Mouse (Mus musculus): ENCODE data around the gene Aco1. TPM values are rescaled to one million over a fixed set of nuclear protein-coding genes. Genes with fewer than 3 reads are reported as not detected.

Aco1 gene
- 19.2 TPM for polyA plus RNA-seq (2017; shearing (Covaris generic))

DNA sequence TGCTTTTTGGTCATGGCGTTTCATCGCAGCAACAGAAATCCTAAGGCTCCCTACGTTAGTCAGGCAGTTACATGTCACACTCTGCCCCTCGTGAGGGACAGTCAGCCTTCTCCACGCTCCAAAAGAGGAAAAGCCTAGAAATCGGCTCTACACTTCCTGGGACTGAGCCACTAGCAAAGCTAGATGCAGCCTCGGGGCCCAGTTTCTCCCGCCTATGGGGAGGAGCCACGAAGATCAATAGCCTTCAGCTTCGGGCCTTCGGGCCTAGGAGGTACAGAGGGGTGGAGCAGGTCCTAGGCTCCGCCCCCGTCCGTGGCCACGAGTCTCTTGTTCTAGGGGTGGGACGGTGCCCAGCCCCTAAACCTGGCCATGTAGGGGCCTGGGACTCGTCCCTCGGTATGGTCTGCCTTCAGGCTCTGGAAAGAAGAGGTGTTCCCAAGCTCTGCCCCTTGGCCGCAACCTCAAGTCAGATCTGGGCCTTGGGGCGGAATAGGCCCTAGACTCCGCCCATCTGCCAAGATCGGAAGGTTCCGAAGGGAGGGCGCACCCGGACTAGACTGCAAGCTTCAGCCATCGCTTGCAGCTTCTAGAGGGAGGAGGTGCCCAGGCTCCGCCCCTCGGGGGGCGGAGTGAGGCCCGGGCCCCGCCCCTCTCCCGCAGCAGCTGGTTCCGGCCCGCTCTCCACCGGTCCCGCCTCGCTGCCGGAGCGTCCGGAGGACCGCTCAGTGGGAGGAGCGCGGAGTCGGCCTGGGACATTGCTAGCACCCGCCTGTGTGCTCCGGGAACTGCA lies at the start of gene Aco1:
Aco1 (plus strand) TSS at position 339 of the 790 bp plus-strand sequence.

DNA sequence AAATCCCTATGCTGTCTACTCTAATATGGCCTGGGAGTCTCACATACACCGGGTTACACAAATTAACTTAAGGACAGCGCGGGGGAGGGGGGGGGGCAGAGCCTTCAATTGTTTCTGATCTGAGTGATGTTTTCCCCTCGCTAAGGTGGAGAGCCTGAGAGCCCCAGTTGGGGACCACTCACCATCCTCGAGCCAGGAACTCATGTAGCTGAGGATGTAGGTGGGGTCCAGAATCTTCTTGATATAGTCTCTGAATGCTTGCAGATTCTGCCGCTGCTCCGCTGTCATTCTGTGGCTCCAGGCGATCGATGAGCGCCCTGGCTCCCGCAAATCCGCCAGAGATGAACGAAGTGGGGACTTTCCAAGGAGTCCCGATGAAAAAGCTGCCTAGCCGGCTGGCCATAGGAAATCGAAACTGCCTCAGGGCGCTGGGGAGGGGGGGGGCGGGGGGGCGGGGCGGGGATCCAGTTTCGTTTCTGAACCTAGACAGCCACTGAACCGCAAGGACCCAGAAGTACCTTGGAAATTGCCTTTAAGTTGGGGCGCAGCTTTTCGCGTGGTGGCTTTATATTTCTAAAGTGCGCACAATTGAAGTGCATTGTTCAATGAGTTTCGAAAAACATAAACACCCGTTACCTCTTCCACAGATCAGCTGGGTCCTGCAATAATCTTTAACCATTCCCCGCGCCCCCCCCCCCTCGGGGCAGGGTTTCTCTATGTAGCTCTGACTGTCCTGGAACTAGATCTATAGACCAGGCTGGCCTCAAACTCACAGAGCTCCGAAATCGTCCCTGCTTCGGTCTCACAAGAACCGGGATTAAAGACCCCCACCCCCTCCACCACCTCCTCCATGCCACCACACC lies 96.8 kb downstream of the Aco1 start, which contains the start of gene Ddx58:
Ddx58 (minus strand) TSS at position 420 of the 863 bp plus-strand sequence.

Other genes starting within 250 kb of the Aco1 start
- gene Ddx58, start 96.7 kb downstream of the Aco1 start, polyA plus RNA-seq (2017; shearing (Covaris generic)) = 79.0 TPM
- 50.3 TPM for gene Smim27, start 126.5 kb downstream of the Aco1 start, polyA plus RNA-seq (2017; shearing (Covaris generic))
- 52.3 TPM for gene Topors, start 126.8 kb downstream of the Aco1 start, polyA plus RNA-seq (2017; shearing (Covaris generic))
- 64.3 TPM for gene Ndufb6, start 136.3 kb downstream of the Aco1 start, polyA plus RNA-seq (2017; shearing (Covaris generic))